Mouse (Mus musculus): ENCODE results near the gene Kif2a.
A peak's percentile ranks its signal among the peaks of the same experiment; 100 is the strongest.

Gene Kif2a

GRCm38 (mm10) chr13:107021461-107022265, at the start of gene Kif2a:
TSS of gene Kif2a (minus strand) at chr13:107022126.
- DNase-seq: peak; percentile 57

GRCm38 (mm10) chr13:107069061-107069460, 47.1 kb upstream of the Kif2a start:
- DNase-seq: no peak

GRCm38 (mm10) chr13:107065098-107065855, 43.4 kb upstream of the Kif2a start:
- no peak for DNase-seq

GRCm38 (mm10) chr13:107064263-107064662, 42.3 kb upstream of the Kif2a start:
- no peak for DNase-seq

- no peak for DNase-seq
These were observed 41.3 kb upstream of the Kif2a start for GRCm38 (mm10) chr13:107063115-107063807.

- no peak for DNase-seq
These were observed 38.2 kb upstream of the Kif2a start for GRCm38 (mm10) chr13:107060098-107060497.

- DNase-seq: no peak
These were observed 37.5 kb upstream of the Kif2a start for GRCm38 (mm10) chr13:107059460-107059859.

- peak; percentile 70 for DNase-seq
These were observed 34.4 kb upstream of the Kif2a start for GRCm38 (mm10) chr13:107056318-107056717.

GRCm38 (mm10) chr13:107054496-107054895, 32.6 kb upstream of the Kif2a start:
- DNase-seq: no peak

GRCm38 (mm10) chr13:107051342-107051741, 29.4 kb upstream of the Kif2a start:
- DNase-seq: no peak

- peak; percentile 16 for DNase-seq
These were observed 22.3 kb upstream of the Kif2a start for GRCm38 (mm10) chr13:107044229-107044628.

- DNase-seq: no peak
These were observed 20.6 kb upstream of the Kif2a start for GRCm38 (mm10) chr13:107042551-107042950.

- DNase-seq: no peak
These were observed 17.6 kb upstream of the Kif2a start for GRCm38 (mm10) chr13:107039493-107039892.

- DNase-seq: peak; percentile 9
These were observed 16.4 kb upstream of the Kif2a start for GRCm38 (mm10) chr13:107038346-107038745.

- DNase-seq: no peak
These were observed 13.7 kb upstream of the Kif2a start for GRCm38 (mm10) chr13:107035511-107036113.

GRCm38 (mm10) chr13:107035078-107035477, 13.2 kb upstream of the Kif2a start:
- DNase-seq: no peak

- no peak for DNase-seq
These were observed 12.3 kb upstream of the Kif2a start for GRCm38 (mm10) chr13:107034028-107034920.

- no peak for DNase-seq
These were observed 9.3 kb upstream of the Kif2a start for GRCm38 (mm10) chr13:107031228-107031627.

GRCm38 (mm10) chr13:107027218-107027617, 5.3 kb upstream of the Kif2a start:
- no peak for DNase-seq

- DNase-seq: no peak
These were observed 3.7 kb upstream of the Kif2a start for GRCm38 (mm10) chr13:107025663-107026062.

GRCm38 (mm10) chr13:107022266-107023171, 593 bp upstream of the Kif2a start:
- peak; percentile 80 for DNase-seq

Measured in lung, postnatal 10 days (tissue).